Mouse (Mus musculus) myocyte (in vitro differentiated cells): ENCODE measurements at regions not wholly inside any gene's neighbourhood (a gene's known extent, or its start where the extent isn't known, plus 50 kb on each side); places are given as distances from the start of the nearest gene placed in this dataset.

Source experiments
- CEBPB ChIP-seq: IDR thresholded peaks from 2 replicates; pipeline ENCODE4 v1.6.1; 2011; ENCODE audit warnings: mild to moderate bottlenecking, moderate library complexity; ENCODE audit not compliant: poor library complexity, insufficient read depth, severe bottlenecking
- E2F4 ChIP-seq: IDR thresholded peaks from one replicate; pipeline ENCODE4 v1.6.1; 2011; ENCODE audit warnings: mild to moderate bottlenecking, control low read depth, moderate library complexity; ENCODE audit not compliant: insufficient read depth
- MAX ChIP-seq: IDR thresholded peaks from one replicate; pipeline ENCODE4 v1.6.1; 2011; ENCODE audit warnings: low read depth, mild to moderate bottlenecking, control low read depth
- MYOD1 ChIP-seq, 3 experiments: IDR thresholded peaks; one replicate each; pipeline ENCODE4 v1.6.1; 2011; ENCODE audit warnings: control low read depth in 2 of 3, low read depth in 2 of 3, mild to moderate bottlenecking in 2 of 3, moderate library complexity in 1 of 3; ENCODE audit not compliant: insufficient read length in 2 of 3, control insufficient read depth in 1 of 3
- POLR2A ChIP-seq: IDR thresholded peaks from one replicate; pipeline ENCODE4 v1.6.1; 2011; ENCODE audit warnings: low read depth, mild to moderate bottlenecking, control low read depth, moderate library complexity; ENCODE audit not compliant: insufficient read length
- POLR2AphosphoS2 ChIP-seq: IDR thresholded peaks from one replicate; pipeline ENCODE4 v1.6.1; 2011; ENCODE audit warnings: low read depth, control low read depth; ENCODE audit not compliant: insufficient read length
- REST ChIP-seq: IDR thresholded peaks from one replicate; pipeline ENCODE4 v1.6.1; 2011; ENCODE audit warnings: mild to moderate bottlenecking, control low read depth, moderate library complexity; ENCODE audit not compliant: insufficient read depth, insufficient read length
- SRF ChIP-seq: IDR thresholded peaks from one replicate; pipeline ENCODE4 v1.6.1; 2011; ENCODE audit warnings: low read depth; ENCODE audit not compliant: control insufficient read depth, insufficient read length
- TCF12 ChIP-seq: IDR thresholded peaks from one replicate; pipeline ENCODE4 v1.6.1; 2011; ENCODE audit warnings: mild to moderate bottlenecking, control low read depth; ENCODE audit not compliant: poor library complexity, insufficient read depth, severe bottlenecking
- USF1 ChIP-seq: IDR thresholded peaks from one replicate; pipeline ENCODE4 v1.6.1; 2011; ENCODE audit warnings: low read depth, mild to moderate bottlenecking, control low read depth, moderate library complexity

DNA sequence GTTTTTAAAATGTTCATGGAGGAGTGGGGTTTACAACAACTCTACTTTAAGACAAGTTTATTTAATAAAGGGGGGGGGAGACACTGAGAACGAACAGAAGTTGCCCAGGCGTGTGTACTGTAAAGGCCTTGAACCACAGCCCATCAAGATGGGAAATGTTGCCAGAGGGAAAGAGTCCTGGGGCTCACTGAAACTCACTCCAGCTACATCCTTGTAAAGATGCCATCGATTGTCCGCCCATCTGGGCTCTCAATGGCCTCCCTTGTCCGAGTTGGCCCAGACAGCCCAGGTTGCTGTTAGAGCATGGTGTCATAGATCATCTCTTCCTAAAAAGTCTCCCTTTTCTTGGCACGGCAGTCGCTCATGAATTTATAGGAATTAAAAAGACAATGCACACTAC is 462.7 kb upstream of the Gm19410 start:
- TF ChIP-seq USF1 (no peak), POLR2A (no peak), SRF (no peak), POLR2AphosphoS2 (no peak), TCF12 (no peak), MAX (no peak), REST (no peak), MYOD1 (IDR thresholded peaks at IDR 0.05; ENCODE audit: control insufficient read depth in 1 of 3, insufficient read length in 2 of 3, low read depth in 2 of 3) (no peak), CEBPB (no peak), E2F4 (no peak)
